Mouse (Mus musculus) cerebellum, postnatal 25 days (tissue): ENCODE results near the gene Eif4ebp2.
"Not testable (repeated sequence)": the region's sequence is repeated elsewhere in the genome, so short reads cannot be mapped to it uniquely, and the experiment has no call there.

ENCODE experiments used
- DNase-seq, 2 experiments: peaks; one replicate each; pipeline ENCODE4 v3.0.0; 2021; ENCODE audit warnings: mixed read lengths in 2 of 2

Eif4ebp2 gene

GRCm38 (mm10) chr10:61457182-61457581 lies 4.7 kb upstream of the Eif4ebp2 start:
- no peak for DNase-seq

- not testable (repeated sequence) for DNase-seq
Observed at GRCm38 (mm10) chr10:61453171-61453570, 710 bp upstream of the Eif4ebp2 start.

- peak; percentile 62 to 68 for DNase-seq
Observed at GRCm38 (mm10) chr10:61451931-61452617, 387 bp downstream of the Eif4ebp2 start.

- DNase-seq: no peak
Observed at GRCm38 (mm10) chr10:61451463-61451930, 964 bp downstream of the Eif4ebp2 start.

- DNase-seq: no peak
Observed at GRCm38 (mm10) chr10:61448834-61449233, 3.6 kb downstream of the Eif4ebp2 start.

- no peak for DNase-seq
Observed at GRCm38 (mm10) chr10:61447581-61448353, 4.7 kb downstream of the Eif4ebp2 start.

- no peak for DNase-seq
Observed at GRCm38 (mm10) chr10:61445016-61445415, 7.4 kb downstream of the Eif4ebp2 start.

GRCm38 (mm10) chr10:61443876-61444275 lies 8.6 kb downstream of the Eif4ebp2 start:
- no peak for DNase-seq

- DNase-seq: no peak
Observed at GRCm38 (mm10) chr10:61443456-61443855, 9.0 kb downstream of the Eif4ebp2 start.

- DNase-seq: no peak
Observed at GRCm38 (mm10) chr10:61440202-61440800, 12.2 kb downstream of the Eif4ebp2 start.

- DNase-seq: no peak
Observed at GRCm38 (mm10) chr10:61431375-61431774, 21.1 kb downstream of the Eif4ebp2 start.

GRCm38 (mm10) chr10:61429043-61429442 lies 23.4 kb downstream of the Eif4ebp2 start:
- no peak for DNase-seq

- no peak for DNase-seq
Observed at GRCm38 (mm10) chr10:61428416-61428815, 24.0 kb downstream of the Eif4ebp2 start.

GRCm38 (mm10) chr10:61427951-61428350 lies 24.5 kb downstream of the Eif4ebp2 start:
- DNase-seq: no peak

GRCm38 (mm10) chr10:61426251-61426757 lies 26.2 kb downstream of the Eif4ebp2 start:
- no peak for DNase-seq

GRCm38 (mm10) chr10:61425047-61425446 lies 27.4 kb downstream of the Eif4ebp2 start:
- DNase-seq: no peak

- DNase-seq: no peak
Observed at GRCm38 (mm10) chr10:61424500-61424899, 28.0 kb downstream of the Eif4ebp2 start.

- peak in 1 of 2 experiments; percentile 64 for DNase-seq
Observed at GRCm38 (mm10) chr10:61423289-61423688, 29.2 kb downstream of the Eif4ebp2 start.

GRCm38 (mm10) chr10:61422861-61423260 lies 29.6 kb downstream of the Eif4ebp2 start:
- no peak for DNase-seq

- no peak for DNase-seq
Observed at GRCm38 (mm10) chr10:61420011-61420410, 32.5 kb downstream of the Eif4ebp2 start.

- no peak for DNase-seq
Observed at GRCm38 (mm10) chr10:61419146-61419545, 33.3 kb downstream of the Eif4ebp2 start.

GRCm38 (mm10) chr10:61418131-61418900 lies 34.1 kb downstream of the Eif4ebp2 start:
- peak; percentile 33 to 43 for DNase-seq

- DNase-seq: no peak
Observed at GRCm38 (mm10) chr10:61417672-61418071, 34.8 kb downstream of the Eif4ebp2 start, which contains the start of gene Nodal. Nodal (plus strand) TSS chr10:61417972.
